Mouse (Mus musculus) forebrain, embryonic 15.5 days (tissue): ENCODE measurements at regions not wholly inside any gene's neighbourhood (a gene's known extent, or its start where the extent isn't known, plus 50 kb on each side); places are given as distances from the start of the nearest gene placed in this dataset.

Experiments used
- ATAC-seq: fragments of 200-750 bp; cut with Nextera tagmentation; replicated peaks from 2 replicates; pipeline ENCODE4 v1.8.0; 2017; ENCODE audit warnings: mild to moderate bottlenecking, moderate TSS enrichment, moderate library complexity
- H3K27ac ChIP-seq: fragments of 300-500 bp; sonication (generic); replicated peaks from 2 replicates; pipeline ENCODE4 v1.5.1; 2015; ENCODE audit warnings: mild to moderate bottlenecking, inconsistent platforms
- H3K27me3 ChIP-seq: fragments of 300-500 bp; sonication (generic); 2 replicates; pipeline ENCODE4 v1.6.1; 2015; ENCODE audit warnings: inconsistent platforms
- H3K36me3 ChIP-seq: fragments of 300-500 bp; sonication (generic); 2 replicates; pipeline ENCODE4 v1.6.1; 2015; ENCODE audit warnings: mild to moderate bottlenecking, inconsistent platforms
- H3K4me1 ChIP-seq: fragments of 300-500 bp; sonication (generic); 2 replicates; pipeline ENCODE4 v1.6.1; 2015; ENCODE audit warnings: inconsistent platforms
- H3K4me2 ChIP-seq: fragments of 300-500 bp; sonication (generic); replicated peaks from 2 replicates; pipeline ENCODE4 v1.6.1; 2015; ENCODE audit warnings: mild to moderate bottlenecking, inconsistent platforms
- H3K4me3 ChIP-seq: fragments of 300-500 bp; sonication (generic); 2 replicates; pipeline ENCODE4 v1.5.1; 2015; ENCODE audit warnings: mild to moderate bottlenecking, inconsistent platforms
- H3K9ac ChIP-seq: fragments of 300-500 bp; sonication (generic); replicated peaks from 2 replicates; pipeline ENCODE4 v1.6.1; 2015; ENCODE audit warnings: mild to moderate bottlenecking, inconsistent platforms
- H3K9me3 ChIP-seq: fragments of 300-500 bp; sonication (generic); 2 replicates; pipeline ENCODE4 v1.6.1; 2016; ENCODE audit warnings: inconsistent platforms
- WGBS: fragments of 180-500 bp; shearing (Covaris S2); methylation state at CpG from one replicate; pipeline ENCODE4 v1.1.7; 2015; ENCODE audit warnings: mixed read lengths; 5-methylcytosine and 5-hydroxymethylcytosine counted together

DNA sequence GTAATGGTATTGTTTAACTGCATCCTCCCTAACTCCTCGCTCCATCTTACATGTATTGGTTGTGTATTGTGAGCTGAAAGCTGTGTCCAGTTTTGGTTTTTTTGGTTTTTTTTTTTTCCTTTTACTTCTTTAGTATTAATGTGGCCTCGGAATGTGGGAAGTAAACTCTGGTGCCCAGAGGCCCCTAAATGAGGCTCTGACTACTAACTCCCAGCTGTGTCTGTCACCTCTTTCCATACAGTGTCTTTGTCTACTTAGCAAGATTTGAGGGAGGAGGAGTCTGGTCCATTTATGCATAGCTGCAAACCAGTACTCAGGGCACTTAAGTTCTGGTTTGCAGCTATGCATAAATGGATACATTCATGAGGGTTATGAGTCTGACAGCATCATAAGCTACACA is 181.9 kb downstream of the Hlx start:
- Histone ChIP-seq H3K9ac (no peak overlapping the region), H3K9me3 (no peaks in the 10 kb centered on the region), H3K4me1 (no peaks in the 10 kb centered on the region), H3K4me3 (no peak overlapping the region), H3K36me3 (no peaks in the 10 kb centered on the region), H3K27ac (no peak overlapping the region), H3K4me2 (no peak overlapping the region), H3K27me3 (no peaks in the 10 kb centered on the region)
- 92% methylated on average over 2 of the region's 2 CpGs for WGBS
- no peak for ATAC-seq

DNA sequence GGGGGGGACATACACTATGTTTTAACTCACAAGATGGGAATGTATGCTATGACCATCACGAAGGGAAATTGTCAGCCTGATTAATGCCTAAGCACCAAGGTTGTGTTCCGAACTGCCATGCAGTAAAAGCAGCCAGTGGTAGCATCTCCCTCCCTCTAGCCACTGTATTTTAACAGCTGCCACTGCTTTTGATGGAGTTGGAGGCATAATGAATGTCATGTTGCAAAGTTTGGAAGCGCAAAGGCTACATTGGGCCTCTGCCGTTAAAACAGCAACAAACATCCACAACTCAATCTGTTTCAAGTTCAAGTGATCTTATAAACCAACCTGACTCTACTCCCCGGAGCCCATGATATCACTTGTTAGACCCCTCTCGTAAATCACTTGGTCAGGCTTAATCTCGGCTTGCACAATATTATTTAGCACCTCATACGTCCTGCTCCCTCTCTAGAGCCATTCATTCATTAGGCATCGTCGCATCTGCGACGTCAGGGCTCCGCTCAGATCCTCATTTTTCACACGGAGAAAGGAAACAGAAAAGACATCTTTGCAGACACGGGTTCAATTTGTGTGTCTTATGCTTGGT is 184.7 kb downstream of the Hlx start:
- Histone ChIP-seq H3K9me3 (no peaks in the 10 kb centered on the region), H3K4me3 (no peak overlapping the region), H3K27ac (no peak overlapping the region), H3K4me1 (no peaks in the 10 kb centered on the region), H3K4me2 (no peak overlapping the region), H3K36me3 (no peaks in the 10 kb centered on the region), H3K9ac (no peak overlapping the region), H3K27me3 (no peaks in the 10 kb centered on the region)
- 89% methylated on average over 15 of the region's 15 CpGs for WGBS
- no peak for ATAC-seq

DNA sequence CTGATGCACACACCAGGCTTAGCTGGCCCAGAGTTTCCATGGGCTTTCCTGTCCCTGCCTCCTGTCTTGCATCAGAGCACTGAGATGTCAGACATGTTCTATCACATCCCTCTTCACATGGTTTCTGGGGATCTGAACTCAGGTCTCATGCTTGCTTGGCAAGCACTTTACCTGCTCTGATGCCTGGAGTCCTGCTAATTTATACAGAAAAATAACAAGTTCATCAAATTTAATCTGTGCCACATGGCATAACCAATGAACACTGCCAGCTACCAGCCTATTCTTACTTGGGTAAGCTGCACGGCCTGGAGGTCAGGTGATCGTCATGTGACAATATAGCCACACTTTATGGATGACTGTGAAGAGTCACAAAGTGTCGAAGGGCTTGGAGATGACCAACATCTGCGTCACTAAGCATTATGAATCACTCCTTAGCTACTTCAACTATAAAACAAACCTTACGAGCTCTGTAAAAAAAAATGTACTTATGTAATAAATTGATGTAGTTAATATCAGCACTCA is 186.2 kb downstream of the Hlx start:
- Histone ChIP-seq H3K36me3 (no peaks in the 10 kb centered on the region), H3K4me2 (no peak overlapping the region), H3K27me3 (no peaks in the 10 kb centered on the region), H3K9ac (no peak overlapping the region), H3K4me3 (no peak overlapping the region), H3K9me3 (no peaks in the 10 kb centered on the region), H3K27ac (no peak overlapping the region), H3K4me1 (no peaks in the 10 kb centered on the region)
- WGBS, result 83% methylated on average over 5 of the region's 5 CpGs
- ATAC-seq, result no peak

DNA sequence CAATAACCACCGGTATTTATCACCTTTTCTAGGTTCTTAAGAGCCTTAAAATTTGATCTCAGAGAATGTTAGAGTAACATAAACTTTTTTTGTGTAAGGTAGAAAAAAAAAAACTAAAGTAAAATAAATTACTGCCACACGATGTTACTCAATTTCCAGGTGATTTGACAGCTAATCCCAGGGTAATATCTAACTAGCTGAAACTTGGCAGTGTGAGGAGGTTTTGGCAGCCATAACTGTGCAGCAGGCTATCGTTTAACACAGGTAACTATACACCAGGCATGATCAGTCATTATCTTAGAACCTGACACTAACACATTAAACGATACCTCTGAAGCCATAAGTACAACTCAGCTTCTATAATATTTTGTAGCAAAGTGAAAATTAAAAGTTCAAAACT is 187.3 kb downstream of the Hlx start:
- Histone ChIP-seq H3K4me2 (no peak overlapping the region), H3K9ac (no peak overlapping the region), H3K9me3 (no peaks in the 10 kb centered on the region), H3K4me3 (no peak overlapping the region), H3K27ac (no peak overlapping the region), H3K4me1 (no peaks in the 10 kb centered on the region), H3K27me3 (no peaks in the 10 kb centered on the region), H3K36me3 (no peaks in the 10 kb centered on the region)
- 75% methylated on average over 4 of the region's 4 CpGs for WGBS
- ATAC-seq, result no peak

DNA sequence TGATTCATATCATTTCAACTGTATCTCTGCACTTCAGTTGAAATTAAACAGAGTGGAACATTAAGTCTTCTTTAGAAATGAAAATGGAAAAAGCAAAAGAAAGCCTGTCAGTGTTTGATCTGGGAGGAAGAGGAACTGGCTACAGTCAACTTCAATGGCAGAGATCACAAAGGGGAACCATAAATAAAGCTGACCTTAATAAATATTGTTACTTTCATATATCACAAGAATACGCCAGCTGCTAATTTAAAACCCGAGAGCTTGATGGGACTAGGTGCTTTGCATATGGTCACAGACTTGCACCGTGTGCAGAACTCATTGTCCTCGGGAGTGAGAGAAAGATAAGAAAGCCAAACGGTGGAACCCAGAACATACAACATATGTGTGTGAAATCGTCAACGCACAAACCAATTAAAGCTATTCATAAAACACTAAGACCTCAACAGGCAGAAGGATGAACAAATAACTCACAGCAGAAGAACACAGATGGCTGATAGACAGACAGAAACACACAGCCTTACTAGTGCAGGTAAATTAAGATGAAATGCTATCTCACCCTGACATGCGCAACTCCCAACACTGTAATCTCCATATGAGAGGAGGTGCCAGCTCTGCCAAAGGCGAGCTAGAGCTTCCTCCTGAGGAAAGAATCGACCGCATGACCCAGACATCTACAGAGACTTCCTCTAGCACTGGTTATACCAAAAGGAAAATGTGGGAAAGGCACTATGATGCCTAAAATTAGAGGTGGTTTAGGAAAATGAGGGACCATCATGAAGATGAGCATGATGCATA is 189.9 kb downstream of the Hlx start:
- Histone ChIP-seq H3K36me3 (no peaks in the 10 kb centered on the region), H3K27ac (no peak overlapping the region), H3K4me1 (no peaks in the 10 kb centered on the region), H3K9ac (no peak overlapping the region), H3K9me3 (no peaks in the 10 kb centered on the region), H3K27me3 (no peaks in the 10 kb centered on the region), H3K4me3 (no peak overlapping the region), H3K4me2 (no peak overlapping the region)
- no peak for ATAC-seq
- WGBS, result 79% methylated on average over 11 of the region's 11 CpGs

DNA sequence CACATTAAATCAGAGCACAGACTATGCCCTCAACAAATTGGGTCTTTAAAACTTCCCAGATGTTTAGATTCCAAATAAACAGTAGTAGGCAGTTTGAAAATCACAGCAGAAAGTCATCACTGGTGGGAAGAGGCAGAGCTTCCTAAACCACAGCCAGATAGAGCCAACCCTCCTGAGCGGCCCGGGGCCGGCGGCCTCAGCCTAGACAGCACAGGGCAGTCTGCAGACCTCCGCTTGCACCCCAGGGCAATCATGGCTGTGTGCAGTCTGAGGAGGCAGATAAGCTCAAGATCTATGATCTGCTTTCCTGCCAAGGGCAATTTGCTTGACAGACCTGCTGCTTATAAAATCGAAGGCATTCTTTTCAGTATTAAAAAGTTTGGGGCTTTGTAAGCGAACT is 192.6 kb downstream of the Hlx start:
- Histone ChIP-seq H3K9ac (no peak overlapping the region), H3K27ac (no peak overlapping the region), H3K9me3 (no peaks in the 10 kb centered on the region), H3K4me2 (no peak overlapping the region), H3K4me3 (no peak overlapping the region), H3K27me3 (no peaks in the 10 kb centered on the region), H3K4me1 (no peaks in the 10 kb centered on the region), H3K36me3 (no peaks in the 10 kb centered on the region)
- 92% methylated on average over 7 of the region's 7 CpGs for whole genome bisulfite sequencing
- ATAC-seq, result no peak

DNA sequence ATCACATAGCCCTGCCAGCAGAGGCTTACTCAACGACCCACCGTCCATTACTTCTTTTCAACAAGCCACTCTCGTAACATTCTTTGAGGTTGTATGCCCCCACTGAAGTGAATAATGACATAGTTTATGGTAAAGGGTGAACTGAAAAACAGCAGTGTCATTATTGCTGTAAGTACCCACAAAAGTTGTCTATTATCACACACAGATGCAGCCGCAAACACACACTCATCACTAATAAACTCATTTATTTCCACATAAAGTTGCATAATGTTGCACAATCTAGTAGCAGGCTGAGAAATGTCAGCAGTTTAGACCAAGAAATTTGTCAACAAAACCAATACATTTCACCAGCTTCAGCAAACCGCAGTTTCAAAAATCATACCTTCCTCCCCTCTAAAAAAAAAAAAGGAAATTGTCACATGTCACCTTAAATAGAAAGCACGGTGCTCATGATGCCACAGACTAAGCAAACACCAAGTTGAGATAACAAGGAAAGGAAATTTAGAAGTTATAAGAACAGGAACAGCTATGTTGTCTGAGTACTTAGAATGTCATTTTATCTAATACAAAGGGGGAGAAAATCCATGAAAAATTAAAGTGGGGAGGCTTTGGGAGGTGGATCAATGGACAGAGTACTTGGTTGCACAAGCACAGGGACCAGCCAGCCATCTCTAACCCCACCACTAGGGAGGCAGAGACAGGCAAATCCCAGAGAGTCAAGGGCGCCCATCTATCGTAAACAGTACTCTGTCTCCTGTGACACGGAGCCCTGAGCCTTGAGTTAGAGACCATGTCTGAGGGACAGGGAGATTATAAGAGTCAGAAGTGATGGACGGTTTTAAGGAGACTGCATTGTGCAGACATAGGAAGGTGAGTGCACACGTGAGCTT is 195.9 kb downstream of the Hlx start:
- no peaks in the 10 kb centered on the region for H3K4me1 ChIP-seq
- no peak overlapping the region for H3K4me2 ChIP-seq
- no peaks in the 10 kb centered on the region for H3K27me3 ChIP-seq
- ATAC-seq, result no peak
- H3K36me3 ChIP-seq, result no peaks in the 10 kb centered on the region
- H3K4me3 ChIP-seq, result no peak overlapping the region
- no peaks in the 10 kb centered on the region for H3K9me3 ChIP-seq
- WGBS, result 85% methylated on average over 11 of the region's 11 CpGs
- no peak overlapping the region for H3K27ac ChIP-seq
- no peak overlapping the region for H3K9ac ChIP-seq

DNA sequence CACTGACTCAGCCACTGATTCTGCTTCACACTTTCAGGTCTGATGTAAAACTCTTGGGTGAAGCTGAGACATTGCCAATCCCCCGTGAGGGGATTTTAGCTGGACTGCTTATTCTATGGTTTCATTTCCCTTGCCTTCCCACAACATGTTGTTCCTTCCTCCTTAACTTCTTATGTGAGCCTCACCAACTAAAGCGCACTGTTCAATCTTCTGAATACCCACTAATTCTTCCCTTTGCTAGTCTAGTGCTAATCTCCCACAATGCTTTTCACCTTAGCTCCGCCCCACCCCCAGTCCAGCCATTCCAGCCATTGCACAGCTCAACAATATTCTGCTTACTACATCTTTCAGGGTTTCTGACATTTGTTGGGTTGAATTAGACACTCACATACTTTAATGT is 196.7 kb downstream of the Hlx start:
- ATAC-seq, result no peak
- WGBS, result 97% methylated on average over 3 of the region's 3 CpGs
- Histone ChIP-seq H3K27me3 (no peaks in the 10 kb centered on the region), H3K27ac (no peak overlapping the region), H3K9me3 (no peaks in the 10 kb centered on the region), H3K36me3 (no peaks in the 10 kb centered on the region), H3K9ac (no peak overlapping the region), H3K4me3 (no peak overlapping the region), H3K4me2 (no peak overlapping the region), H3K4me1 (no peaks in the 10 kb centered on the region)

DNA sequence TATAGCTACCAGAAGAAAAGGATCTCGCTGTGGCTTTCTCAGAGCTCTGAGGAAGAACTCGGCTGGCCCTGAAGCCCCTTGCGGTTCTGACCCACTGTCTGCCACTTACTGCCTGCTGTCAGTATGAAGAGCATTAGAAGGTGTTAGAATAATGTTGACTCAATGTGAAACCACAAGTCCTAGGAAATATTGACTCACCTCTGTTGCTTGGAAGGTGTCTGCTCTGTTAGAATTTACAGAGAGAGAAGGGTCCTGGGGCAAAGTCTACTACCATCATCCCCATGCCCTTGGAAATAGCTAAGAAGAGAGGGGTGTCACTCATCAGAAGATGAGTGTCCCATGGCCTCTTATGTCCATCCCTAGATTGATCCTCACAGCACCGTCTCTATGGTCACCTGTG is 197.9 kb downstream of the Hlx start:
- no peak overlapping the region for H3K4me3 ChIP-seq
- no peaks in the 10 kb centered on the region for H3K4me1 ChIP-seq
- H3K9me3 ChIP-seq, result no peaks in the 10 kb centered on the region
- no peak for ATAC-seq
- no peaks in the 10 kb centered on the region for H3K27me3 ChIP-seq
- H3K9ac ChIP-seq, result no peak overlapping the region
- 89% methylated on average over 4 of the region's 4 CpGs for WGBS
- no peak overlapping the region for H3K4me2 ChIP-seq
- no peaks in the 10 kb centered on the region for H3K36me3 ChIP-seq
- H3K27ac ChIP-seq, result no peak overlapping the region

DNA sequence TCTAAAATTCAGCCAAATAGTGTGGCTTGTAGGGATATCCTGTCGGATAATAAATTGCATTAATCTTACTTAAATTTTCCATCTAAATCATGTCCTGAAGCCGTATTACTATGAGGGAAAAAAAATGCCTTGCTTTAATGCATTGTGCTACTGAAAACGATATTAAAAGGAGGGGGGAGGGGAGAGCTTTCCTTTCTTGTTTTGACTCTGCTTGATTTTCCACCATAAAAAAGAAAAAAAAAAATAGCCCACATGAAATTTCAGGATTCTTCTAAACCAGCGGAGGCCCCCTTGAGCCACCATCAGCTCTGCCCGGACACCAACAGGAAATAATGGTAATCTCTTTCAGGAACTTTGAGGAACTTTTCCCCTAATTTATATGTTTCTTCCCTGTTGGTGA is 198.5 kb downstream of the Hlx start:
- H3K4me3 ChIP-seq, result no peak overlapping the region
- H3K4me2 ChIP-seq, result no peak overlapping the region
- no peak overlapping the region for H3K9ac ChIP-seq
- H3K9me3 ChIP-seq, result no peaks in the 10 kb centered on the region
- H3K4me1 ChIP-seq, result no peaks in the 10 kb centered on the region
- WGBS, result 83% methylated on average over 5 of the region's 5 CpGs
- no peak for ATAC-seq
- H3K27ac ChIP-seq, result no peak overlapping the region
- H3K36me3 ChIP-seq, result no peaks in the 10 kb centered on the region
- H3K27me3 ChIP-seq, result no peaks in the 10 kb centered on the region

DNA sequence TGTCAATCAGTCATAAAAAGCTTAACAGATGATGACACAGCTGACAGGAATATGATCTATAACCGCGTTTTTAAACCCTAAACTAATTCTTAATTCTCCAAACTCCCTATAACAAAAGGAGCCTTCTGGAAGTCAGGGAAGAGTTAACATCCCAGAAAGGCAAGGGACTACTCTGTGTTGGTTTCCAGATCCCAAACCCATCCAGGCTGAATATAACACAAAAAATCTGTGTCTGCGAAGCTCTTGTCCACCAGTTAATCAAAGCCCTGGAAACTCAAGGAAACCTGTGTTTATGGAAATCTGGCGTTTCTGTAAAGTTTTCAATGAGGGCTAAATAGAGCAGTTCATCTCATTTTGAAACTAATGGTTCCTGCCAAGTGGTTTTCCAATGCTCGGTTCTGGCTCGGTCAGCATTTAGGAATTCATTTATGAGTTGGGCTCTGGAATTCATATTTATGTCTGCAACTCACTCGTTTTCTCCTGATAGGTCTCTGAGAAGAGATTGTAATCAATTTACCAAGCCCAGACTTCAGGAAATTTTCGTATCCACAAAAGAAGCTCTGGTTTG is 199.8 kb downstream of the Hlx start:
- Histone ChIP-seq H3K36me3 (no peaks in the 10 kb centered on the region), H3K27me3 (no peaks in the 10 kb centered on the region), H3K9ac (no peak overlapping the region), H3K4me2 (no peak overlapping the region), H3K9me3 (no peaks in the 10 kb centered on the region), H3K27ac (no peak overlapping the region), H3K4me1 (no peaks in the 10 kb centered on the region), H3K4me3 (no peak overlapping the region)
- no peak for ATAC-seq
- WGBS, result 79% methylated on average over 8 of the region's 8 CpGs
